Mouse (Mus musculus): ENCODE data around the gene Polr2i.

DNA sequence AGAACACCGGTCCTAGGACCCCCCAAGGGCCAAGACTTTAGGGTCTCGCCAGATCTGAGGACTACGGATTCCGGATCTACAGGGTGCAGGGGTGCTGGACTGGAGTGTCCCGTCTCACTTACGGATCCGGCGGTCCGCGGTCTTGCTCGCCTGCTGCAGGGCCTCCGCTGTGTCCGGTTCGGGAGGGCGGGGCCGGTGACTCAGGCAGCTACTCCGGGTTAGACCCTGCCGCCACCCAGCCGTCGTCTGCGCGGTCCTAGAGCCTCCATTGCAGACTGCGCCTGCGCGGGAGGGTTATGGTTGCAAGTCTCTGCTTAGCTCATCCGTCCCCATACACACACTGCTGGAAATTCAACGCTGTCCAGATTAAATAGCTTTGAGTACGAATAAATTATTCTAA is 36.9 kb upstream of the Polr2i start:
- TF ChIP-seq CTCF (IDR thresholded peaks at IDR 0.05; ENCODE audit: insufficient read depth, low read depth, low read length), result no peak
- peak; percentile 51 for TF ChIP-seq POLR2A (IDR thresholded peaks at IDR 0.05; ENCODE audit: insufficient read depth, low read depth, low read length)

All from olfactory bulb, adult 2 months (tissue).